Mouse (Mus musculus) G1E (cell line): ENCODE measurements around the gene B4galt2.

Experiments
- CTCF ChIP-seq: IDR thresholded peaks from 2 replicates; pipeline ENCODE4 v1.5.1; 2012; ENCODE audit warnings: low read depth, low read length, inconsistent platforms, mixed read lengths
- GATA1 ChIP-seq: IDR thresholded peaks from 2 replicates; pipeline ENCODE4 v1.6.1; 2012; ENCODE audit warnings: borderline replicate concordance, low read length, inconsistent platforms, mixed read lengths
- GATA2 ChIP-seq: IDR thresholded peaks from 2 replicates; pipeline ENCODE4 v1.6.1; 2012; ENCODE audit warnings: low read depth, low read length, inconsistent platforms, borderline replicate concordance
- POLR2AphosphoS5 ChIP-seq: IDR thresholded peaks from 2 replicates; pipeline ENCODE4 v1.6.1; 2012; ENCODE audit warnings: low read depth, low read length, inconsistent platforms; ENCODE audit not compliant: insufficient replicate concordance
- TAL1 ChIP-seq: conservative IDR thresholded peaks from 2 replicates; pipeline ENCODE4 v1.6.1; 2012; ENCODE audit warnings: low read depth, low read length, inconsistent platforms, mixed read lengths

GRCm38 (mm10) chr4:117885994-117886393, 2.7 kb upstream of the B4galt2 start:
- TF ChIP-seq GATA1 (no peak), CTCF (no peak), TAL1 (no peak), POLR2AphosphoS5 (no peak), GATA2 (no peak)
